Mouse (Mus musculus) megakaryocyte, adult 5-6 weeks (primary cell): Measurements from ENCODE around the gene Ptpn4. TPM values are rescaled to one million over a fixed set of nuclear protein-coding genes. Genes with fewer than 3 reads are reported as not detected.

Experiments
- ATAC-seq: 2 replicates; pipeline ENCODE4 v1.8.0; 2016; ENCODE audit warnings: mild to moderate bottlenecking, inconsistent platforms; ENCODE audit not compliant: poor library complexity, severe bottlenecking
- total RNA-seq, 2 experiments: library from RNA; stranded (forward) in 1 of 2; stranded (reverse) in 1 of 2; fragments of 153-499, 151-499 nt in 1 of 2; fragments of 221-1000, 200-1000 nt in 1 of 2; gene quantifications; 2 replicates each; pipeline versions ENCODE4 v1.2.3 to v1.2.4; 2015 to 2017

The Ptpn4 gene
- total RNA-seq, 2 experiments from 2014 or later, result 9.1 to 10.4 TPM

DNA sequence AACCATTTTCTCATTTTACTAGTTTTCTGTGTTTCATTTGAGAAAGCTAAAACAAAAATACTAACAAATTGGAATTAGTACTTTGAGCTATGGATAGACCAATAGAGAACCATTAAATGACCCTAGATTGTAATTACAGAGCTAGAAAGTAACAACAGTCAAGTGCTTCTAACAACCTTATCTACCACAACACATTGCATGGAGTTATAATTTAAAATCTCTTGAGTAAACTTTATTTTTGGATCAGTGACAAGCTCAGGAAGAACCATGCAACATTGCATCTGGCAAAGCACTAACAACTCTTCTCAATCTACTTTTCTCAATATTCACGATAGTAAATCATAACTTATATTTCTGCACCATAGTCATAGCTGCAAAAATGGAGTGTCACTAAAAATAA is 29.7 kb downstream of the Ptpn4 start:
- no peak for ATAC-seq

DNA sequence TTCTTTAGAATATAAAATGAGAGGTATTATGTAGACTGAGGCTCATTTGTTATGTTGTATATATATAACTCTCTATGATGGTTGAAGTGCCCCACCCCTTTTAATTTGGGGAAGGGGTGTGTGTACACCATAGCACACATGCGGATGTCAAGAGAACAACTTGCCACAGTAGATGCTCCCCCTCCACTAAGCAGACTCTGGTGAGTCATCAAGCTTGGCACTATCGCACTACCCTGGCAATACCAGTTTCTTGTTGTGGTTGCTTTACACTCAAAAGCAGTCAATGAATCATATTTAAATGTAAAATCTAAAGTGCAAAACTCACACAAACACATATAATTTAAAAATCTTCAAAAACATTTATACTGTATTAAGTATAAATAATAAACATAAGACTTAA is 31.4 kb downstream of the Ptpn4 start:
- ATAC-seq, result no peak

DNA sequence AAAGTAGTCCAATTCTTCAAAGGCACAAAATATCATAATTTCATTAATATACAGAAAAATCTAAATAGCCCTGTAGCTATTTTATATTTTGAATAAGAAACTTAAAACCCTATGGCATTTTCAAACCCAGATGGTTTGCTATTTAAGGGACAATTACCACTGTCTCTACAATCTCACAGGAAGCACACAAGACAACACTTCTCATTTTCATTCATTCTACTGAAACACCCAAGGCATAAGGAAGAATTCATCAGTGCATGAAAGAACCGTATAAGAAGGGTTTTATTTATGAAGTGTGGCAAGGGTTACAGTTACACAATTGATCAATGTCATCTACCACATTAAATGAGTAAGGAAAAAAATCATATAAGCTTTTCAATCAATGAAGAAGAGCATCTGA is 32.8 kb downstream of the Ptpn4 start:
- ATAC-seq, result no peak

- ATAC-seq, result no peak
Measured at GRCm38 (mm10) chr1:119795174-119795573, 42.2 kb downstream of the Ptpn4 start.

DNA sequence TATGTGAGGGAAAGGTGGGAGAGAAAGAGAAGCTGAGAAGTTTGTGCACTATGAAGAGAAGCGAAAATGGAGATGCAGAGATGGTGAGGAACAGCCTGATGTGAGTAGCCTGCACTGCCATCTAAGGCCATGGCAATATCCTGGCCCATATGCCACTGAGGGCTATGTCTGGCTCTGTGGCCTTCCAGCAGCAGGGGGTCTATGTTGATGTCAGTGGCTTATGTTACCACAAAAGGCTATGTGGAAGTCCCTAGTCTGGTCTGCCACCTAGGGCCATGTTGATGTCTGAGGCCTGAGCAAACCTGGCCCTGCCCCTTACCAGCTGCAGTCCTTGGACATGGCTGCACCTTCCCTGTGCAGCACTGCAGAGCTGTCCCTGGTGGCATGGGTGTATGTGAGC is 43.1 kb downstream of the Ptpn4 start:
- ATAC-seq, result no peak

DNA sequence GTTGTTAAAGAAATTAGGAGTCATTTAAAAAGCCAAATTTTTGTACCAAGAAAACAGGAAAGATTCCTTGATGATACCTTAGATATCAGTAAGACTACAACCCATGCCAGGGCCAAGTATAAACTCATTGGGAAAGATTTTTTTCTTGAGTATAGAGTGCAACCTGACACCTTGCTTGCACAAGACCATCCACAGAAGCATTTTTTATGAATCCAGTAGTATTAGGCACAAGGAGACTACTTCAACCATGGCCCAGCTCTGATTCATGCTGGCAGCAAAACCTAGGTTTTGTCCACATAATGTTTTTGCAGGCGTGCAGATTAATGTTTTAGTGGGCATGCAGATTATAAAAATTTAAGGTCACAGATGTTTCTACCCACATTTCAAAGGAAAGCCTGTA is 46.8 kb downstream of the Ptpn4 start:
- ATAC-seq, result no peak

DNA sequence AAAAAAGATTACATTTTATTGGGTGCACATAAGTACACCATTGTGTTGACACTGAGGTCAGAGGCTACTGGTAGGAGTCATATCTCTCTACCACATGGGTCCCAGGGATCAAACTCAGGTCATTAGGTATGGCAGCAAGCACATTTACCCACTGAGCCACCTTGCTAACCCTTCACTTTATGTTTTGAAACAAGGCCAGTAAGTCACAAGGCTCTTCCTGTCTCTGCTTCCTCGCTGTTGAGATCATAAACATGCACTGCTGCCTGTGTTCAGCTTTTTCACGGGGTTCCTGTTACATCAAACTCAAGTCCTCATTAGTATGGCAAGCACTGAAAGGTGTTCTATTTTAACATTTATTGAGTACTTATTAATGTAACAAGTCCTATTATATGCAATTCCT is 61.5 kb downstream of the Ptpn4 start:
- ATAC-seq, result no peak

DNA sequence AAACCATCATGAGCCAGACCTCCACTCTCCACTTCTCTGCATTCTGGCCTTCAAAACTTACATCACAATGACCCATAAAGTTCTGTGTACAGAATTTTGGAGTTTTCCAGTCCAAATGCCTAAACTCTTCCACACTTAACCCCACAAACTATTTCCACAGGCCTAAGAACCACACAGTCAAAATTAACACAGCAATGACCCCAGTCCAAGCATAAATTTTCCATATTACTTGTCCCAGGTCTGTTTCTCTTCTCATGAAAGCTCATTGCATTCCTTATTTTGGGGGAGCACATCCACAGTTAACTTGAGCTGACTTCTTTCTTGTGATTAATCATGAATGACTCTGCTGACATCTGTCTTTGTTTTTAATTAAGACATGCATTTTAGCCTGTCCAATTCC is 101.7 kb downstream of the Ptpn4 start:
- no peak for ATAC-seq

DNA sequence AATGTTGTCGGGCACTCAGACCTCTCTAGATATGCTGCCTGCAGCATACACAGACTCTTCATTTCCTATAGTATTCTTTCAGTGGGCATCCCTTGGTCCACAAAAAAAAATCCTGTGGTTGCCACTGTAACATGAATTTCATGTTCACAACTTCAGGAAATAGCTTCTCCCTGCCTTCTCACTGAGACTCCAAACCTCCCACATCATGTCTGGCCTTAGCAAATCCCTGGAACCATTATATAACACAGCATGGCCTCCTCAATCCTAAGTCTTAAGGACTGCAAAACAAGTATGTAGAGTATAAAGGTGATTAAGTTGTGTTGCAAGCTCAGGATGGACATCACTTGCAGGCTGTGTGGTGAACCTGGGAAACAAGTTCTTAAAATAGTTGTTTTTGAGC is 102.6 kb downstream of the Ptpn4 start:
- ATAC-seq, result no peak

GRCm38 (mm10) chr1:119731166-119731565 is 106.2 kb downstream of the Ptpn4 start:
- no peak for ATAC-seq

GRCm38 (mm10) chr1:119713017-119713416 is 124.4 kb downstream of the Ptpn4 start:
- ATAC-seq, result 0 out of 2 replicates have a peak, but pooled peaks have one; percentile 35

GRCm38 (mm10) chr1:119706471-119707217 is 130.8 kb downstream of the Ptpn4 start:
- peak; percentile 62; the same call in 1 of the 2 replicates for ATAC-seq

DNA sequence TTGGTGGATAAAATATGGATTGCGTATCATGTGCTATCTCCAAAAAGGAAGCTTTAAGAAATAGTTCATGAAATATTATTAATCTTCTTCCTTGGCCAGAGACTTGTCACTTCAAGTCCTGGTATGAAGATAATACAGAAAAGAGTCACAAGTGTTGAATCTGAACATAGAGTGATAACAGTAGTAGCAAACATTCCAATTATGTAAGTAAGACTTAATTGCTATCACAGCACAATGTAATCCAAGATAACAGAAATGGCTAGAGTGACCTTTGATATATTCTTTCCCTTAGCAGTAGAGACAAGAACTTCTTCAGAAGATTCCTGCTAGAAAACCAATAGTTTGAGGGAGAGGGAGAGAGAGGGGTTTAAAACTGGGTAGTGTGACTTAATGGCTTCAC is 140.6 kb downstream of the Ptpn4 start:
- ATAC-seq, result no peak

DNA sequence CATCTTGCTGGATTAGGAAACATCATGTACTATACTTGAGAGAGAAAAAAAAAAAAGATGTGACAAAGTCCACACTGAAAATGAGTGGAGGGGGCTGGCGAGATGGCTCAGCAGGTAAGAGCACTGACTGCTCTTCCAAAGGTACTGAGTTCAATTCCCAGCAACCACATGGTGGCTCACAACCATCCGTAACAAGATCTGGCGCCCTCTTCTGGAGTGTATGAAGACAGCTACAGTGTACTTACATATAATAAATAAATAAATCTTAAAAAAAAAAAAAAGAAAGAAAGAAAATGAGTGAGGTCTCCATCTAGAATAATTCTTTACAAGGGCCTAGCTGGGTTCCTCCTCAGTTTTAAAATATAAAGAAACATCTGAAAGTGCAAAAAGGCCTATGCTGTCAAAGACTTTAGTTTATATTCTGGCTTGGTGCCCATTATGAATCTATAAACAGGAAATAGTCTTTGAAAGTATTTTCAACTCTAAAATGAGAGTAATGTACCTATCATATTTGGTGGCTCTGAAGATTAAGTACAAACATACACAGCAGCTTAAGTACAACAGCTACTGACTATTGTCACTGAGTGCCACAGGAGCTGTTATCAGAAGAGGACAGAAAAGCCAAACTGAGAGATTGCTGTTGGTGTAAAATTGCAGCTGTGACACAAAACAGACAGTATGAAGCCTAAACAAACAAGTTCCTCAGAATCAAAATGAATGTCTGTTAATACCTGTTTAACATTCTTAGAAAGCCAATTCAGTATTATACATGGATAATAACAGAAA is 151.4 kb downstream of the Ptpn4 start:
- ATAC-seq, result no peak

DNA sequence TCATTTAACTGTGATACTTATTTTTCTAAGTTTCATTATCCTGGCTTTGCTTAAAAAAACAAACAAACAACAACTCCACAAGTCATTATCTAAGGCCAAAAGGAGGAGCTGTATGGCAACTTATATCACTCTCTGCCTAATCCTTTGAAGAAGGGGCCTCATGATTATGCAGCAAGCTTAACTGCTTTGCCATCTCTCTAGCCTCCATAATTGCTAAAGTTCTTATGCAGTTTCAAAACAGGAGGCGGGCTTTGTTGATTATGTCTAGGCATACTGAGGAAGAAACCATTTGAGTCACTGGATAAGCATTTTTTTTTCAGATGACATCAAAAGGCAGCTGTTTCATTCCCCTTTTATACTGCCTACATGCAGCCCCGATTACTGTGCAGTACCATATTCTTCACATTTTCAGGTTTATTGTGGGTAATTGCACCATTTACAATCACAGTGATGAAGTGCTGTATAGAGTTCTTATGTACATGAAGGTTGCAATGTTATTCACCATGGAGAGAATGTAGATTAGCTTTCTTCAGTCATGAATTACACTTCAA is 155.7 kb downstream of the Ptpn4 start:
- ATAC-seq, result no peak

DNA sequence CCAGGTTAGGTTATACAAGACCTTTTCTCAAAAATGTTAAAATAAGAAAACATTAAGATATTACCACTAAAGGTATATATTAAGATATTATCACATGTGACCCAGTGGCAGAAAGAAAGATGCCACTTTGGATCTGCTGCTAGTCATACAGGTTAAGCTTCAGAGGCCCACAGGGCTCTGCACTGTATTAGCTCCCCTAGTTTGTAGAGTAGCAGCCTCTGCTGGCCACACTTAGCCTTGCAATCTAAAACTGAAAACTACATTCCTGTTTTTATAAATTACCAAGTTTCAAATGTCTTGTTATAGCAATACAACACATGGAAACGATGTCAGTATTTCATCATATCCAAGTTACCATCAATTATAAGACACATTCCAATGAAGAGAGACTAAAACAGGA is 162.4 kb downstream of the Ptpn4 start:
- ATAC-seq, result peak; percentile 83

DNA sequence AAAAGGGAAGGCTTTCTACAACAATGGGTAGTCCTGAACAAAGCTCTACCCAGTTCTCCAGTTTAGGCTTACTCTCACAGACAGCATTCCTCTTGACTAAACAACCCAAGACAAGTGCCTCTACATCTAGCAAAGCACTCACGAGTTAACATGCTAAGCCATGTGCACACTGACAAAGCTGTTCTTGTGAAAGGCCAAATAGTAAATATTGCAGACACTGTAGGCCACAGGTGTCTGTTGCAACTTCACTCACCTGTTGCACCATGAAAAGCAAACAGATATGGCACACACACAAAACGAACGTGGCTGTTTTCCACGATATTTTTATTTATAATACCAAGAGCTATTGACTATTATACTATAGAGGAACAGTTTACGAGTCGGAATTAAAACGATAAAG is 170.5 kb downstream of the Ptpn4 start:
- peak; percentile 73 for ATAC-seq

DNA sequence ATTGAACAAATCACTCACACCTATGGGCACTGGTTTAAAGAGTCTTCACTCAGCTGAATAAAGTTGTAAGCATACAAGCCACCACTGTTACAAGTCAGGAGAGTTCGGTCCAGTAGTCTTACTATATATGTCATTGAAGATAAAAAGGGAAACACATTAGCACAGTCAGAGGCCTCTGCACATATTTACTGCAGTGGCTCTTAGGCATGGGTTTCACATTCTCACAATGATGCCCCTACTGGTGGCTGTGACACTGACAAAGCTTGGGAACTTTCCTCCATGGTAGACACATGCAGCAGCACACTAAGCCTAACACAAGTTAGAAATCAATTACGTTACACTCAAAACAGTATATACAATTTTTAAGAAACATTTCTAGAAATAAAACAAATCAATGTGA is 183.1 kb downstream of the Ptpn4 start:
- ATAC-seq, result no peak

DNA sequence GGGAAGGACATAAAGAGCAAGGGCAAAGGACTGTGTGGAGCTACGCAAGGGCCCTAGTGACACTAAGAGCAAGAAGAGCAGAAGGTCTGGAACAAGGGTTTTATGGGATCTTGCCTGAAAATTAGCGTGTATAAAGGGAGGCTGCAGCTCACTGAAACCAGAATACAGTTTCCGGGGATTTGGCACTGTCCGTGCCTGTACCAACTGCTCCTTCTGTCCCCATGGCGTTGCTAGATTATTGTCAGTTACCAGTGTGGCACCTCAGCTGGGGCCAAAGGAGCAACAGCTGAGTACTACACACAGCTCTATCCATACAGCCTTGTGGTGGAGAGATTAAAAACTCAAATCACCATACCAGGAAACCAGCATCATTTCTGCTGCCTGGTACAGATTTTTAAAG is 187.0 kb downstream of the Ptpn4 start:
- ATAC-seq, result no peak

- ATAC-seq, result no peak
Measured at GRCm38 (mm10) chr1:119649627-119650026, 187.8 kb downstream of the Ptpn4 start.

DNA sequence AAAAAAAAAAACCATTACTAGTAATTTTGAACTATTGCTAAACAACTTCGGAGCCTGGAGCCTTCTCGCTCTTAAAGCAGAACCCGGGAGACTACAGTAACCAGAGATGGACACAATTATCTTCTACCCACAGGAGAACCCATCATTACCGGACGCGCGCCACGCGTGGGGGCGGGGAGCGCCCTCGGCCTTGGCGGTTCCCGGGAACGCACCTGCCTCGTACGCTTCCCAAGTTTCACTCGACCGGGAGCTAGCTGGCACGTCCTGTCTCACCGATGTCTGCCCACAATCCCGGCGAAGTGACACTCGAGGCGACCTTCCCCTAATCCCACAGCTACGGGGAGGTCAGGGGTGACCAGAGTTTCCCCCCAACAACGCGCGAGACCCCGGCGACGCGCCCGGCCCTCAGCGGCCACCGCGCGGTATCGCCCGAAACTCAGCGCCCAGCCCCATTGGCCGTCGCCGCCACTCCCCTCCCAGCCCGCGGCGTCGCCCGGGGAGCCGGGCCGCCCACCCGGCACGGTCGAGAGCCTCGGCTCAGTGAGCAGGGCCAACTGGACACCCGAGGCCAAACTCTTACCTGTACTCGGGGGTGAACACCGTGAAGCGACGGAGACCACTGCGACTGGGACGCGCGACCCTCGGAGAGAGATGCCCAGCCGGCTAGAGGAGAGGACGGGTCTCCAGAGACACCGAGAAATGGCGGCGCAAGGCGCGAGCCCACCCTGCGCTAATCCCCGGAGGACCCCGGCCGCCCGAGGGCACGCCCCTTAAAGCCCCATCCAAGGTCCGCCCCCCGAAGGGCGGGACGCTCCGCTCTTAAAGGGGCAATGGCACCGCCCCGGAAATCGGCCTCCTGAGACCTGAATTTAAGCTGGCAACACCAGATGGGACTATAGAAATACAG is 189.0 kb downstream of the Ptpn4 start, which contains the start of gene Epb41l5:
TSS of gene Epb41l5 (minus strand) at position 796 of the 907 bp plus-strand sequence.
- peak; percentile 83 for ATAC-seq
